Mouse (Mus musculus): ENCODE measurements around the gene Cacnb4. TPM values are rescaled to one million over a fixed set of nuclear protein-coding genes. Genes with fewer than 3 reads are reported as not detected.

The Cacnb4 gene
- 0.15 TPM for total RNA-seq (2023)

DNA sequence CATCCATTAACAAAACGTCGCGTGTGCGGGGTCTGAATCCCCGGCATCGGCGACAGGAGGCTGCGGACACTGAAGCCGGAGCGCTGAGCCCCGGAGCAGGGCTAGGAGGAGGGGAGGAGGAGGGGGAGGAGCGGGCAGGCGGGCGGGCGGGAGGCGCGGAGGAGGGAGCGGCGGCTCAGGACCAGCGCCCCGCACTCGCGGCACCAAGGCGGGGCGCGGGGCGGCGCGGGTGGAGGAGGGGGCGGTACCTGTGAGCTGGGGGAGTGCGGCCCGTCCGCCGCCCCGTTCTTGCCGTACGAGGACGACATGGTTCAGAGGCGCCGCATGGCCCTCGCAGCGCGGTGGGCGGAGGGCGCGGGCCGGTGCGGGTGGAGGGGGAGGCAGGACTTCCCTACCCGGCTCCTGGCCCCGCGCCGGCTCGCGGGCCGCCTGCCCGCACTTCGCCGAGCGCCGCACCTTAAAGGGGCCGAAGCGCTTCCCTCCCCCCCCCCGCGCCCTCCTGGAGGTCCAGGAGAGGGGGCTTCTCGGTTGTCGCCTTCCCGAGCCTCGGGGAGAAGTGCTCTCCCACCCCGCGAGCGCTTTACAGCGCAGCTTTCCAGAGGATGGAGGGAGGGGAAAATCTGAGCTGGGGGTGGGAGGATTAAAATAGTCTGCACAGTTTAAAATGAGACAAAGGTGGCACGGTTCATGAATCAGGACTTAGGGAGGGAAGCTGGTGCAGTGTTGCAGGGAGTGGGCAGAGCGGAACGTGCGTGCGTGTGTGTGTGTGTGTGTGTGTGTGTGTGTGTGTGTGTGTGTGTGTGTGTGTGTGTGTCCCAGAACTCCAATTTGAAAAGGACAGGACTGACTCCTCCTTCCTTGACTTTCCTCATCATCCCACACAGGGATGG lies at the start of gene Cacnb4:
Gene Cacnb4, minus strand, starts transcription at position 809 of the 890 bp plus-strand sequence.

DNA sequence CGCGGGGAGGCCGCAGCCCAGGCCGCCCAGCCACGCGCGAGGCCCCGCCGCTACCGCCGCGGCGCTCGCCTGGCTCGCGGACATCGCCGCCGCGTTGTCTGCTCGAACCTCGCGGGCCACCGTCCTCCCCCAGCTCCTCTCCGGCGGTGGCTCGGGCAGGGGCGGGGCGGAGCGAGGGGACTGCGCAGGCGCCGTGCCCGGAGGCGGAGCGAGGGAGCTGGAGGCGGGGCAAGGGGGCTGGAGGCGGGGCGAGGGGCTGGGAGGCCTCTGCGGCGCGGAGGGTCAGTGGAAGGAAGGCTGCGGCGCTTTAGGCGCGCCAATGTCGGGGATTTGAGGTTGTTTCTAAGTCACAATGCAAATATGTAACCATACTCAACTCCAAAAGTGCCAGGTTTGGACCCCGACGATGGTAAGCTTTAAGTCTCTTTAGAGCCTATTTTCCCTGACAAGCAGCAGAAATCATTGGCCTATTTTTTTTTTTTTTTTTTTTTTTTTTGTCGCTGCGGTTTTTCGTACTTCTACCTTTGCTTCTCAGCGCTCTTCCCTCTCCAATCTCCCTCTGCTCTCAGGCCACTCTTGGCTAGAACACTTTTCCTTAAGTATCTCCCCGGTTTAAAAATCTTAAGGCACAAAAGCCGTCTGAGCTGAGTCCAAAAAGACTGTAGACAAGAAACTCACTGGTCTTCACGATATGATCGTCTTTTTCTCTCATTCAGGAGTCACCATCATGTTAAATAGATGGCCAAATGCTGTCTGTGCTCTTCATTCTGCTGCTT lies 251.7 kb downstream of the Cacnb4 start, which contains the start of gene Arl5a:
Gene Arl5a, minus strand, starts transcription at position 155 of the 776 bp plus-strand sequence.

DNA sequence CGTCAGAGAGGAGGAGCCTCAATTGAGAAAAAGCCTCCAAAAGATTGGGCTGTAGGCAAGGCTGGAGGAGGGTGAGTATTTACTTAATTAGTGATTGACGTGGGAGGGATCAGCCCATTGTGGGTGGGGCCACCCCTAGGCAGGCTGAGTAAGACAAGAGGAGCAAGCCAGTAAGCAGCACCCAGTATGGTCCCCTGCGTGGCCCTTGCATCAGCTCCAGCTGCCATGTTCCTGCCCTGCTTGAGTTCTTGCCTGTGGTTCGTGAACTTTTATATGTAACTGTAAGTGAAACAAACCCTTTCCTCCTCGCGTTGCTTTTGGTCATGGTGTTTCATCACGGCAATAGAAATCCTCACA lies 298.2 kb downstream of the Cacnb4 start, which contains the start of gene Neb:
Gene Neb, minus strand, starts transcription at position 27 of the 357 bp plus-strand sequence.

Other genes starting within 250 kb of the Cacnb4 start
- gene Stam2, start 65.5 kb upstream of the Cacnb4 start, total RNA-seq (2023) = 22.8 TPM
- 0.67 TPM for gene Fmnl2, start 181.0 kb upstream of the Cacnb4 start, total RNA-seq (2023)